Mouse (Mus musculus): ENCODE measurements around the gene Prkca. TPM values are rescaled to one million over a fixed set of nuclear protein-coding genes. Genes with fewer than 3 reads are reported as not detected.
A peak's percentile ranks its signal among the peaks of the same experiment; 100 is the strongest.

Gene Prkca
- total RNA-seq, 1 experiment from 2014 or later: 10.1 TPM

DNA sequence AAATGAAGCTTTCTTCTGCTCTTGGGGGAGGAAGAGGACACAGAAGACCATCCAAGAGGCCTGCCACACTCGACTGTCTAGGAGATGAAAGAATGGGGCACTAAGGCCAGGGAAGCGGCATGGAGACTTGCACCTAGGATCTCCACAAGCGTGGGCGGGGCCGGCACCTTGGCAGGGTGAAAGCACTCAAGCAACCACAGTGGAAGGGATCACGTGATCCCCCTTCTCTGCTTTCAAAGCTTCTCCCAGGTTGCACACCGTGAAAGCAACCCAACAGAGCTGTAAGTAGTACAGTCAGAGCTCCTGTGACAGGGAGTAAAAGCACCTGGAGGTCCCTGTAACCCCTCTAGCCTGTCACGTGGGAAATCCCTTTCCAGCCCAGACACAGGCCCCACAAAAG, 72.4 kb downstream of the Prkca start:
- ATAC-seq (ENCODE audit: extremely low read depth, insufficient number of reproducible peaks, low FRiP score, poor library complexity, severe bottlenecking): no peak

DNA sequence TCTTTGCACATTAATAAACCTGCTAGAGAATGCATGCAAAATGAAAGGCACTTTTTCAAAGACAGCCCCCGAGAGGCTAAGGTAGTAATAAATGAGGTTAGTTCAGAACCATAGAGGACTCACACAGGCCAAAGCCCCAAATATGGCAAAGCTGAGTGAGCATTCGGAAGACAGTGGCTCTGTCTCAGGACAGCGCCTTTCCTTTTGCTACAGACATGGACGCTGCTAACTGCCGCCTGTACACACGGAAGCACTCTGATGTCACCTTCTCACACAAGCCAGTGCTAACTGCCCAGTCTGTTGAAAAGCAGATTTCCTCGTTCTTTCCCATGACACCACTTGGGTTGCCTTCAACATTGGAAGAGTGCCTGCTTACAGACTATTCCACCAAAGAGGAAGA, 74.2 kb downstream of the Prkca start:
- ATAC-seq (ENCODE audit: extremely low read depth, insufficient number of reproducible peaks, low FRiP score, poor library complexity, severe bottlenecking): no peak

DNA sequence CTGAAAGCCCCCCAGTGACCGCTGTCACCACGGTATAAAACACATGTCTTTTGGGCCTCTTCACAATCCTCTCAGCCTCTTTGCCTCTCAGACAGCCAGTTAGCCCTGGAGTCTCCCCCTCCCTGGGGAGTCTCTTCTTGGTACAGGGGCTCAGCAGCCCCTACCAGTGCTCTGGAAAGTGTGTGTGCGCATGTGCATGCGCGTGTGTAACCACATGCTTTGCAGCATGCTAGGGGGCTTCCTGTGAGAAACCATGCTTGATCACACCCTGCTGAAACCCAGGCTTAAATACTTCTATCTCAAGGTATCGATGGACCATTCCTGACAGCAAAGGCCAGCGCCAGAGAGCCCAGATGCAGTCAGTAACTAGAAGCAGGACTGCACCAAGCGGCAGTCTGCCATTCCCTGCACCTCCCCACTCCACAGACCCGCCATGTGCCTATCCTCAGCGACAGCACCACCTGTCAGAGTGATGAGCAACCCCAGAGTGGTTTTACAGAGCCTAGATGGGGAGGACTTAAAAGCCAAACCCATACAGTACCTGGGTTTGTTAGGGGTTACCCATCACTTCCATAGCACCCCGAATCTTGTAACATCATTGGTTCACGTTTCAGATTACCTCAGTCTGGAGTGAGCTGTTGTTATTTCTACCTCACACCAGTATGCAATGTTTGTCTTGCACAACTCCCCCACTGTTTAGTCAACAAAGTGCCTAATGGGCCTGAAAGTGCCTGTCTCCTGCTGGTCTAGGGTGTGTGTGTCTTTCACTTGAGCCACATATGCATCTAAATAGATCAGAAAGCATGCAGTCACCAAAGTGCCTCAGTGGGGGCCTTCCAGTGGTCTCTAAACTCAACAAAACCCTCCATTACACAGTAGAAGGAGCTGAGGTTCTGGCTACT, 75.1 kb downstream of the Prkca start:
- ATAC-seq (ENCODE audit: extremely low read depth, insufficient number of reproducible peaks, low FRiP score, poor library complexity, severe bottlenecking): peak; percentile 28; the same call in 1 of the 2 replicates

DNA sequence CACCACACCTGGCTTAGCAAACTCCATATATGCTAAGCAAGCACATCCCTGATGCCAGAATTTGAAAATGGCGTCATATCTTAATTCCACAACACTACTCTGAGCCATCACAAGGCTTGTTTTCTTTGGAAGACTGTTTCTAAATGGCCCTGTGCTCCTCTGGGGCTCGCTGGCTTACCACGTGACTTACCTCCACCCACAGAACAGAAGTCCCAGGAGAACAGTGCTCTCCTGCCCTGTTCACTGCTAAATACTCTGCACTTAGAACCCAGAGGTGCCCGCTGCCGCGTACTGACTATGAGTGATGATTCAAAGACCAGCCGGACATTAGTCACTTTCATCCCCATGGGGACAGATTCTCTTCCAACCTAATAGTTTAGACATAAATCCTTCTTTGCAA, 75.9 kb downstream of the Prkca start:
- ATAC-seq (ENCODE audit: extremely low read depth, insufficient number of reproducible peaks, low FRiP score, poor library complexity, severe bottlenecking): no peak; the same call in 1 of the 2 replicates

DNA sequence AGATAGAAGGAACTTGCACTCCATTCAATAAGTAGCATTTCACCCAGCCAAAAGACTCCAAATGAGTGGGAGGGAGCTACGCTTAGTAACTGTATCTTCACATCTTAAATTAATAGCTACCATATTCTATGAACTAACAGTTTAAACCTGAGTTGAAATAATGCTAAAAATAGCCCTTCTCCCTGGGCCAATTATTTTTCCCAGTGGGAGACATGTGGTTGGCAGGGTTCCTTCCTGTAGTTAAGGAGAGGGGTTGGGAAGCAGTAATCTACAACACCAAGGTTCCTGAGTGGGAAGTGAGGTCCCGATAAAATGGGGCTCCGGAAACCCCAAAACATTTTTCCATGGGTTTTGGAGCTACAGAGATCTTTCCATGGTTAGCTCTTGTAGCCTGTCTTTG, 76.7 kb downstream of the Prkca start:
- ATAC-seq (ENCODE audit: extremely low read depth, insufficient number of reproducible peaks, low FRiP score, poor library complexity, severe bottlenecking): no peak

DNA sequence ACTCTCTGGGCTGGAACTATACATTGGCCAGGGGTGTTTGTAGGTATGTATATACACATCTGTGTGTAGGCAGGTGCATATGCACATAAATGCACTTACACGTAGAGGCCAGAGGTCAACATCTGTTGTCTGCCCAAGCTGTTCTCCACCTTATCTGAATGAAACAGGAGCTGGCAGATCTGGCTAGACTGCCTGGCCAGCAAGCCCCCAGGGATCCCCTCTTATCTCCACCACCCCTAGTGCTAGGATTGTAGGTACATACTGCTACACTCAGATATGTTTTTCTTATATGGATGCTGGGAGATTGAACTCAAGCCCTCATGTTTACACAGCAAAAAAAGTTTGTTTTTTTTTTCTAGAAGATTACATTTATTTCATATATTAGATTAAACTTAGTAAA, 79.9 kb downstream of the Prkca start:
- no peak for ATAC-seq (ENCODE audit: extremely low read depth, insufficient number of reproducible peaks, low FRiP score, poor library complexity, severe bottlenecking)

DNA sequence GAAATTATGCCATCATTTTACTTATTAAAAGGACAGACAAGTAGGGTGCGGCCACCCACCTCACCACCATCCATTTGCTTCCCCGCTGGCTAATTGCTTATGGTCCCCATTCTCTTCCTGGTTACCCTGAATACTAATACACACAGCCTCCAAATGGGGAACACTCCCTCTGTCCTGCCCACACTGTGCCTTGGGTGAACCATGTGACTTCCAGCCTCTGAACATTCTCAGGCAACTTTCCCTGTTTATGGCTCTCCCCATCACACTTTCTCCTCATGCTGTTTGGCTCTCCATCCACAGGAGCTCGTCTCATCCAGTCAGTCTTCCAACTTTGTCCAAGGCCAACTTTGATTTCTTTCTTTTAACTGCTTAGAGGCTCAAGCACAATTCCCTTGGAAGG, 80.3 kb downstream of the Prkca start:
- no peak for ATAC-seq (ENCODE audit: extremely low read depth, insufficient number of reproducible peaks, low FRiP score, poor library complexity, severe bottlenecking)

DNA sequence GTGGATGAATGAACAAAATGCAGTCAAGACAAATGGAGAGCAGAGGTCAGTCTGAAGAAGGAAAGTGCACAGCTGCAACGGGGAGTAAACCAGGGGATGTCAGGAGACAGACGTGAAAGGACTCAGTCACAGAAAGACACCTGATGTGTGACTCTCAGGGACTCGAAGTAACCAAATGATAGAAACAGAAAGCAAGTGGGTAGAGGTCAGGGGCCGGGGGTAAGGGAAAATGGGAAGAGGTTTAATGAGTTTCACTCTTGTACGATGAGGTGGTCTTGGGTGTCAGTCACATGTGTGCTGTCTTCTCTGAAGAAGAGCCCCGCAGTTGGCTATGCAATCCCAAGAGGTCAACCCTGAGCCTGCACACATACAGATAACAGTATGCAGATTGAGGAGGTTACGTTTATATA, 82.0 kb downstream of the Prkca start:
- ATAC-seq (ENCODE audit: extremely low read depth, insufficient number of reproducible peaks, low FRiP score, poor library complexity, severe bottlenecking): no peak

DNA sequence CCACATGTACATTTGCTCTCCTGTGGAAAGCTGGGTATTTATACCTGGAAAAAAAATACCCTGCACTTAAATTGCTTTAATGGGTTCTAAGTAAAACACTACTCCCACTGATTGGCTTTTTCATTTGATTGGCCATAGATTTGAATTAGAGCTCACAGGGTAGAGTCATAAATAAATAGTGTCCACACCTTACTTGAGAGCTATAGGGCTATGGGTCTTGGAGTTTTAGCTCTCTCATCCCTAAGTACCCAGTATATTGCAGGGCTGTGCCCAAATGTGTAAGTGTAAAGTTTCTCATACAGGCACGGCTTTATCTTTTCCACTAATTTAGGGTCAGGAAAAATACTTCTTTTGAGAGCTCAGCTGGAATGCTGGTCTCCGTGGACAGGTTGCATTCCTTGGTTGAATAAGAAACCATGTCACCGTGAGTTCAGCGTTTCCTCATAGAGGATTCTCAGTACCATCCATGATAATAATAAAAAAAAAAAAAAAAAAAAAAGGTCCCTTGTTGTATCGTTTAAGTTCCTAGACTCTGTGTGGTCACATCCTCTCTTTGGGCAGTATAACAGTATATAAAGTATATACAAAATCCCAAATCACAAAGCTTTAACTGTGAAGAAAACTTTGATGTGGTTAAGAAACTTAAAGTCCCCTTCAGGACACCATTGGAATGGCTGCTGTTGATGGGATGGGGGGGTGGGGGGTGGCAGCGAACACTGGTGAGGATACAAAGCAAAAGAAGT, 82.8 kb downstream of the Prkca start:
- ATAC-seq (ENCODE audit: extremely low read depth, insufficient number of reproducible peaks, low FRiP score, poor library complexity, severe bottlenecking): no peak

DNA sequence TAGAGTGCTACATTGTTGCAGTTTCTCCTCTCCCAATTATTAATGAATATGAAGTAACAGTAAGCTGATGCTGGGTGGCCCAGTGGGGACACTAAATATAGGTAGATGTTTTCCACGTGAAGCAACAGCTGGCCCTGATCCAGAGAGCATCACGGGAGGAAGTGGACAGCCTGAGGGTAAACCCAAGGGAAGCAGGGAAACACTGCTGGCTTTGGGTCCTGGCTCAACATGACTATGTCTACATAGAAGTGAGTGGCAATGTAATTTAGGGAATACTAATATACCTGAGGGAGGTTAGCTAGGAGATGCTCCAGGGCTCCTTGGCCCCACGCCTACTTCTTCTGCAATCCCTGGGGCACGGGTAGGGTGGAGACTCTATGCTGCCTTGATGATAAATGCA, 84.3 kb downstream of the Prkca start:
- ATAC-seq (ENCODE audit: extremely low read depth, insufficient number of reproducible peaks, low FRiP score, poor library complexity, severe bottlenecking): no peak

DNA sequence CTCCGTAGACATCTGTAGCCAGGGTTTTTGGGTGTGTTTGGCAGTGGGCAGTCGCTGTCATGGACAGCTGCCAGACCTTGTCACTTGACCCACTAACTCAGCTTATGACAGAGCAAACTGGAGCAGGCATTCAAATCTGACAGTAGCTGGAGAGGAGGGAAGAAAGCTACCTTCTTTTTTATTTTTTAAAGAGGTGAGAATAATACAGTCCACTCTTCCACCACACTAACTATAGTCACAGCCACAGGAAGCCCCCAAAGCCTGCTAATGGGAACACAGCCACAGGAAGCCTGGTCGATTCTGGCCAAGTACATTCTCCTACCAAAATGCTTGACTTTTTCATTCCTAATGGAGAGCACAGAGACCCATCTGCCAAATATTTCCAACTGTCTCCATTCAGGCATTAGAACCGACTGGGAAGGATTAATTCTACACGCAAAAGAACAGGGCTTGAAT, 84.9 kb downstream of the Prkca start:
- ATAC-seq (ENCODE audit: extremely low read depth, insufficient number of reproducible peaks, low FRiP score, poor library complexity, severe bottlenecking): no peak

DNA sequence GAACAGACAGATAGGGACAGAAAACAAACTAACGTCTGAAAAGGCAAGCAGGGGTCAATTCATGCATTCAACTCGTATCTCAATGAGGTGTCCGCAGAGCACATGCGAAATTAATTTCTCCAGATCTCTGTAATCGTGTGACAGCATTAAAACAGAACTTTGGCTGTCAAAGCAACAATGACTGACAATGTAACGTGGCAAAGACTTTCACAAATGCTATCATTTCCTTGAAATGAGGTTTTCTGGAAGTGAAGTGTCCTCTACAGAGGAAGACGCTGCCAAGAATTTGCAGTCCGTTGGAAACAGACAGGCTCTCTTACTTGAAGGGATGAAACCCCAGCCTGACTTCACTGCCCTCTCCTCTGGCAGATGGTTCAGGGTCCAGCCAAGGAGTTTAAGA, 85.8 kb downstream of the Prkca start:
- ATAC-seq (ENCODE audit: extremely low read depth, insufficient number of reproducible peaks, low FRiP score, poor library complexity, severe bottlenecking): no peak

DNA sequence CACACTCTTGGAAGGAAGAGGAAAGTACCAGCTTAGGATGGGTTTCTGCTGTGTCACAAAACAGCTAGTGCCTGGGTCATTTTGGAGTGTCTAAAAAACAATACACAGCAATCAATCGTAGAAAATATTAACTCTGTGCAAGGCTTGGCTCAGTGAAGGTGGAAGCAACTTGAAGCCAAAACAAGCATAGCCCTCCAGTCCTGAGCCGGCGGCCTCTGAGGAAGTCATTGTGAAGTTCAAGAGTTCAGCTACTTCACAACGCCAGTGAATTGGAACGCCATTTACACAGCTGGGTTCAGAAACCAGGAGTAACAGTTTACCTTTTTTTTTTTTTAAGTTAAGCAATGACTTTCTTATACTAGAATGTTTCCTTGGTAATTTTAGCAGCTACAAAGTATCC, 89.0 kb downstream of the Prkca start:
- peak; percentile 47; the same call in 1 of the 2 replicates for ATAC-seq (ENCODE audit: extremely low read depth, insufficient number of reproducible peaks, low FRiP score, poor library complexity, severe bottlenecking)

DNA sequence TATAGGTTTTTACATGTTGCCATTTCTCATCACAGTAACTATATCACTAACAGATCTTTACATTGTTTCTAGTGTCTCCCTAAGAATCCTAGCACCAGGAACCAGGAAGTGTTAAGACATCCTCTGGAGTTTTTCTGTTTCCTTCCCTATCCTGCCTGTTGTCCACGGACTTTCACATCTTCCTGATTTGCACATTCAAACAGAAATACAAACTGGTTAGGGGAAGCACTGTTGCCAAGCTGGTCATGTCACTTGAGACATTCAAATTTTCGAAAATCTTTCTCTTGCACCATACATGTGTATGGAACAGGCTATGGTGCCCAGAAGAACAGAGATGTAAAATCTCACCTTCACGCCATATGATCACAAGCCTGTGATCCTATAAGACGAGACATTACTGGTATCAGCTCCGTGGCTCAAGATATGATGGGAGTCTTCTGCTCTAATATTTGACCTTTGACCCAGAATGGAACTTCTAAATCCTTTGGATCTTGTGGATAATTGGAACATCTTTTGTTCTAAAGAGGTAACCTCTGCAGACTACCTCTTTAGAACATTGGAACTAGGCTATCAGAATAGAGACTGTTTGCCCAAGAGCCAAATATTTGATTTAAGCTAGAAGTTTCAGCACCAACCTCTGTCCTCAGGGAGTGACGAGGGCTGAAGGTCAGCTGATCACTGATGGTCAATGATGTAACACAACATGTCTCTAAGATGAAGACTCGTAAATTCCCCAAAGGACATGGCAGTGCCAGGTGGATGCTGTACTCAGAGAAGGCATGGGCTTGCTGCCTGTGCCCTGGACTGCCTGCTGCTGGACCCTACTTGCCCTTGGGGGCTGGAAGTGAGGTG, 91.6 kb downstream of the Prkca start:
- no peak for ATAC-seq (ENCODE audit: extremely low read depth, insufficient number of reproducible peaks, low FRiP score, poor library complexity, severe bottlenecking)

DNA sequence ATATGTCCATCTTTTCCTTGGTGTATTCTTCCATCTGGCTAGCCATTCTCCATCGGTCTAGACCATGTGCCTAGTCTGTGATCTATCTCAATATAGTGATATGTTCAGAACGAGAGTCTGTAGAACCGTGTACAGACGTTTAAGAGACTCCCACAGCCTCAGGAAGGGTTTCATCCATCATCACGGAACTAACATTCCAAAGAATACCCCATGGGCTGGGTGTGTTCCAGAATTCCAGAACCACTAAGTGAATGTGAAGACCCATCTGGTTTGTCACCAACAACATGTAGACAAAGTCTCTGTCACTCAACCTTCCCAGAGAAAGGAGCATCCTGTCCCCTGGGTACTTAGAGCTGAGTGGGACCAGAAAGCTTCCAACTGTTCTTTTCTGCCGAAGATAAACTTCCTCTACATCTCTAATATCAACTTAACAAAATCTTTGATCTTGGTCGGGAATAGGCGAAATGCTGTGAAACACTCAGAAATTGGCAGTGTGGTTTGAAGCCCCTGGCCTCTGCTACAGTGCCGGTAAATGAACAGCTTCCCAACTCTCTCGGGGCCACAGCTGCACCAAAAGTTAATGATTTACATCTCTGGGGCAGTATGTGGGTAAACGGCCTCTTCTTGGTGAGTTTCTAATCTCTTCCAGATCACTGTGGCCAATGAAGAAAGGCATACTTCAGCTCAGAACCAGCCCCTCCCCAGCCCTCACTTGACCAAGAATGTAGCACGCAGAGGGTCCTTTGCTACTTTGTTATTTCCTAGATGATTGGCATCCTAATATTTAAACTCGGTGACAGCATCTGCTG, 92.7 kb downstream of the Prkca start:
- ATAC-seq (ENCODE audit: extremely low read depth, insufficient number of reproducible peaks, low FRiP score, poor library complexity, severe bottlenecking): no peak

DNA sequence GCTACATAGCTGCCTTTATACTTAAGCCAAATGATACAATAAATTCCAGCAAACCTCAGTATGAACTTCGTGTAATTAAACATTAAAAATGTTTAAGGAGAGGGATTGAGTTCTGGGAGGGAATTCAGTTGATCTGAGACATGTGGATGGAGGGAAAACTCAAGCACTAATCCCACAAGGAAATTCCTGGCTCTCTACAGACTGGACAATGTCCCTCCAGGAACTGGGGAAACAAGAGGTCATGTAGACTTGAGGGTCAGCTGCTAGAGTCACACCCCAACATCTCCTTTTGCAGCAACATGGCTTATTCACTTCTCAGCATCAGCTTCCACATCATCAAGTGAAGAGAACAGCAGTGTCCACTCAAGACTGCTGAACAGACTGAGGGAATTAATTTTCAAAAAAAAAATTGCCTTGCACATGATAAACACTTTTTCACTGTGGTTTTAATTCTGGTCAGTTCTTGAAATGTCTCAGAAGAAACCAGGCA, 93.5 kb downstream of the Prkca start:
- ATAC-seq (ENCODE audit: extremely low read depth, insufficient number of reproducible peaks, low FRiP score, poor library complexity, severe bottlenecking): no peak

DNA sequence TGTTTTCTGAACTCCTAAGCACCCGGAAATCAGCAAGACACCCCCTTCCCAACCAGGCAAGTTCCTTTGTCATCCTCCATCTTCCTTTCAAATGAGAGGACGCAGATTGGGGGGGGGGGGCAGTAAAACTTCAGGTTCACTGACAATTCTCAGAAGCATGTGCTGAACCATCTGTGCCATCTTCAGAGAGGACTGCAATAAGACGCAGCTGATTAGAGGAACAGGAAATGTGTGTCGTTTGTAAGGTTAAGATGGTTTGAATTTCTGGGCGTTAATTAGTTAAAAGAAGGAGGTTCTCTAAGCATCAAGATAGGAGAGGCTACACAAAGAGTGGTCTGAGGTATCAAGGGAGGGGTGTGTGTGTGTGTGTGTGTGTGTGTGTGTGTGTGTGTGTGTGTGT, 94.2 kb downstream of the Prkca start:
- peak; percentile 39; the same call in 1 of the 2 replicates for ATAC-seq (ENCODE audit: extremely low read depth, insufficient number of reproducible peaks, low FRiP score, poor library complexity, severe bottlenecking)

DNA sequence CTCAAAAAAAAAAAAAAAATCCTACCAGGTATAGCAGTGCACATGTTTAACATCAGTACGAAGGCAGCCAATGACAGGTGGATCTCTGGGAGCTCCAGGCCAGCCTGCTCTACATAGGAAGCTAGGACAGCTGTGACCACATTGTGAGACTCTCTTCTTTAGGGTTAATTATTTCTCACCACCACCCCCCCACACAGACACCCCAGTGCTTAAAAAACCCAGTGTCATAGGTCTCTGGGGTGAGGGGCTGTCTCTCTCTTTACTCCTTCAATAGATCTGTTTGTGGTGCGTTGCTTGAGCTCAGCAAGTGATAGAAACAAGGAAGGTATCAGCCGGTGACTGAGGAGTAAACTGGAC, 94.7 kb downstream of the Prkca start:
- ATAC-seq (ENCODE audit: extremely low read depth, insufficient number of reproducible peaks, low FRiP score, poor library complexity, severe bottlenecking): no peak

Data from neutrophil, adult 5-6 weeks (primary cell).